Mouse (Mus musculus) liver, embryonic 14.5 days (tissue): ENCODE measurements around the gene Dcun1d1.

ENCODE experiments used
- CTCF ChIP-seq: IDR thresholded peaks from 2 replicates; pipeline ENCODE4 v1.5.1; 2016; ENCODE audit warnings: antibody characterized with exemption, low read depth, control low read depth
- EP300 ChIP-seq: IDR thresholded peaks from 2 replicates; pipeline ENCODE4 v1.6.1; 2016; ENCODE audit warnings: antibody characterized with exemption, low read depth

- peak; percentile 76 for TF ChIP-seq CTCF
- no peak for TF ChIP-seq EP300
Measured at GRCm38 (mm10) chr3:35972985-35973384, 35.7 kb upstream of the Dcun1d1 start.
